Mouse (Mus musculus) heart, embryonic 16.5 days (tissue): ENCODE data around the gene Banf1. TPM values are rescaled to one million over a fixed set of nuclear protein-coding genes. Genes with fewer than 3 reads are reported as not detected.
"Not testable (repeated sequence)": the region's sequence is repeated elsewhere in the genome, so short reads cannot be mapped to it uniquely, and the experiment has no call there.

Experiments used
- ATAC-seq: fragments of 200-750 bp; cut with Nextera tagmentation; replicated peaks from 2 replicates; pipeline ENCODE4 v1.8.0; 2017; ENCODE audit warnings: moderate number of reproducible peaks; ENCODE audit not compliant: insufficient read depth, low FRiP score; ENCODE audit errors: extremely low read depth
- H3K27ac ChIP-seq: fragments of 300-500 bp; sonication (generic); 2 replicates; pipeline ENCODE4 v1.5.1; 2014; ENCODE audit warnings: mild to moderate bottlenecking, low read length, control low read depth, moderate library complexity
- H3K27me3 ChIP-seq: fragments of 300-500 bp; sonication (generic); 2 replicates; pipeline ENCODE4 v1.6.1; 2014; ENCODE audit warnings: low read length, mixed read lengths; ENCODE audit not compliant: control insufficient read depth, insufficient read depth
- H3K36me3 ChIP-seq: fragments of 300-500 bp; sonication (generic); 2 replicates; pipeline ENCODE4 v1.6.1; 2014; ENCODE audit not compliant: control insufficient read depth, insufficient read depth
- H3K4me1 ChIP-seq: fragments of 300-500 bp; sonication (generic); 2 replicates; pipeline ENCODE4 v1.6.1; 2014; ENCODE audit warnings: low read length, mixed read lengths; ENCODE audit not compliant: control insufficient read depth, insufficient read depth
- H3K4me2 ChIP-seq: fragments of 300-500 bp; sonication (generic); 2 replicates; pipeline ENCODE4 v1.6.1; 2014; ENCODE audit warnings: low read depth, mild to moderate bottlenecking, control low read depth, low read length
- H3K4me3 ChIP-seq: fragments of 300-500 bp; sonication (generic); 2 replicates; pipeline ENCODE4 v1.5.1; 2014; ENCODE audit warnings: mild to moderate bottlenecking, control low read depth, low read length
- H3K9ac ChIP-seq: fragments of 300-500 bp; sonication (generic); 2 replicates; pipeline ENCODE4 v1.6.1; 2014; ENCODE audit warnings: low read length, control low read depth
- H3K9me3 ChIP-seq: fragments of 300-500 bp; sonication (generic); replicated peaks from 2 replicates; pipeline ENCODE4 v1.6.1; 2016; ENCODE audit warnings: low read length; ENCODE audit not compliant: control insufficient read depth
- WGBS: fragments of 180-500 bp; shearing (Covaris S2); extraction: QIAGEN DNeasy Blood & Tissue Kit; methylation state at CpG from one replicate; pipeline ENCODE4 v1.1.7; 2014; 5-methylcytosine and 5-hydroxymethylcytosine counted together
- polyA plus RNA-seq: library from polyadenylated mRNA; unstranded; fragments of >200 nt; fragmentation: Nextera tagmentation; extraction: Ambion mirVana; gene quantifications from 2 replicates; pipeline ENCODE4 v1.2.1, GENCODE M21; 2015

Banf1 gene
- polyA plus RNA-seq, 1 experiment from 2014 or later = 465 TPM

GRCm38 (mm10) chr19:5405924-5406323 lies 39.0 kb upstream of the Banf1 start:
- no peak for ATAC-seq
- Histone ChIP-seq H3K4me1 (peaks cover 25% of the 10 kb centered on the region), H3K27me3 (no peaks in the 10 kb centered on the region), H3K27ac (peak overlapping the region; percentile 61), H3K36me3 (no peaks in the 10 kb centered on the region), H3K4me3 (peak overlapping the region; percentile 49), H3K9ac (peak overlapping the region; percentile 63), H3K4me2 (peak overlapping the region; percentile 71), H3K9me3 (no peaks in the 10 kb centered on the region)
- 16% methylated on average over 7 of the region's 7 CpGs for WGBS

DNA sequence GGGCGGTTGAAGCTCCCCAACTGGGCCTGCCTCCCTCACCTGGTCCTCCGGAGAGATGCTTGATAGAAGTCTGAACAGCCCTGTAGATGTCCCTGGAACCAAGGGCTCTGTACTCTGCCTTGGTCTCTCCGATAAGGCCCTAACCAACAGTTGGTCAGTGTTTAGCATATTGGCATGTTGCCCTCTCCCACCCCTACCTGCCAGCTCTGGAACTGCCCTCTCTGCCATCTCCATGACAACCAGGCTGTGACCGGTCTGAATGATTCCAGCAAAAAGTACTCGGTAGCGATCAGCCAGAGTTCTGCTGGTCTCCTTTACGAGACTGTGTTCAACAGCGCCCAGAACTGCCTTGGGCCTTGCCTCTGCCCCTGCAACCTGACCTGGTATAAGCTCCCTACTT lies 35.3 kb upstream of the Banf1 start, which contains the start of gene Tsga10ip:
Gene Tsga10ip (minus strand): TSS at position 234 of the 400 bp plus-strand sequence.
- Histone ChIP-seq H3K36me3 (no peaks in the 10 kb centered on the region), H3K27me3 (no peaks in the 10 kb centered on the region), H3K4me1 (peaks cover 6% of the 10 kb centered on the region), H3K27ac (no peak within 1 kb of the TSS), H3K4me3 (no peak within 1 kb of the TSS), H3K4me2 (no peak within 1 kb of the TSS), H3K9me3 (no peaks in the 10 kb centered on the region), H3K9ac (no peak within 1 kb of the TSS)
- WGBS = 79% methylated on average over 8 of the region's 8 CpGs
- ATAC-seq = no peak

DNA sequence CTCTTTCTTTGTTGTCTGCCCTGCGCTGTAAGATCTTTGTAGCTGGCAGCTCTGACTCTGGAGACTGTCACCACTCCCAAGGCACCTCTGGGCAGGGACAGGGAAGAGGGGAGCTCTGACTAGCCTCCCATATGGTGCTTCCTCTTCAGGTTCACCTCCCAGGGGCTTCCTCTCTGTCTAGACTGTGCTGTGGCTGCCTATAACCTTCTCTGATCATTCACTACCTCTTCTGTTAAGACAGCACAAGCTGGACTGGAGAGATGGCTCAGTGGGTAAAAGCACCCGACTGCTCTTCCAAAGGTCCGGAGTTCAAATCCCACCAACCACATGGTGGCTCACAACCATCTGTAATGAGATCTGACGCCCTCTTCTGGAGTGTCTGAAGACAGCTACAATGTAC lies 34.1 kb upstream of the Banf1 start:
- H3K9me3 ChIP-seq, H3K27me3 ChIP-seq, H3K4me2 ChIP-seq, H3K9ac ChIP-seq, H3K4me1 ChIP-seq, H3K4me3 ChIP-seq, H3K36me3 ChIP-seq, ATAC-seq, H3K27ac ChIP-seq: not testable (repeated sequence)
- WGBS = 61% methylated on average over 4 of the region's 4 CpGs

- Histone ChIP-seq H3K9ac (no peak overlapping the region), H3K27ac (no peak overlapping the region), H3K4me3 (no peak overlapping the region), H3K4me2 (no peak overlapping the region), H3K36me3 (no peaks in the 10 kb centered on the region), H3K27me3 (no peaks in the 10 kb centered on the region), H3K9me3 (no peaks in the 10 kb centered on the region), H3K4me1 (peaks cover 5% of the 10 kb centered on the region)
- 66% methylated on average over 4 of the region's 4 CpGs for WGBS
- ATAC-seq = no peak
Observed at GRCm38 (mm10) chr19:5395371-5395770, 28.4 kb upstream of the Banf1 start.

GRCm38 (mm10) chr19:5394168-5394567 lies 27.2 kb upstream of the Banf1 start:
- H3K4me3 ChIP-seq = no peak overlapping the region
- H3K27ac ChIP-seq = no peak overlapping the region
- no peaks in the 10 kb centered on the region for H3K9me3 ChIP-seq
- WGBS = 47% methylated on average over 10 of the region's 10 CpGs
- no peak overlapping the region for H3K9ac ChIP-seq
- ATAC-seq = no peak
- peaks cover 17% of the 10 kb centered on the region for H3K4me1 ChIP-seq
- H3K36me3 ChIP-seq = no peaks in the 10 kb centered on the region
- no peak overlapping the region for H3K4me2 ChIP-seq
- no peaks in the 10 kb centered on the region for H3K27me3 ChIP-seq

DNA sequence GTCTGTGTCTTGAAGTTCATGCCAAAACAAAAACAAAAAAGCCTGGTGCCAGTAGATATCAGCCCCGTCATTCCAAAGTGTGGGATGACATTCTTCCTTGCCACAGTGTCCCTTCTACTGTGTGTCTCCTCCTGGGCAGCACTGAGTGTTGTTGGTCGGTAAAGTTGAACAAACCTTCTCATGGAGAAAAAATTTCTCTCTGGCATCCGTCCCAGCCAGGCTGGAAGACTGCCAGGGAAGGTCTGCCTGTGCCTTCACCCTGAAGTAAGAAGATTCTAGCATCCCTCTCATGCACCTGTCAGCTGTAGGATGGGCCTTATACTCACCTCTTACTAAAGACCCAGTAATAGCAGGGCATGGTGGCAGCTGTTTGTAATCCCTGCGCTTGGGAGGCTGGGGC lies 25.9 kb upstream of the Banf1 start:
- ATAC-seq = no peak
- Histone ChIP-seq H3K4me1 (peaks cover 17% of the 10 kb centered on the region), H3K9me3 (no peaks in the 10 kb centered on the region), H3K27me3 (no peaks in the 10 kb centered on the region), H3K9ac (no peak overlapping the region), H3K27ac (peak overlapping the region; percentile 56), H3K4me3 (no peak overlapping the region), H3K4me2 (no peak overlapping the region), H3K36me3 (no peaks in the 10 kb centered on the region)
- 23% methylated on average over 4 of the region's 4 CpGs for WGBS

DNA sequence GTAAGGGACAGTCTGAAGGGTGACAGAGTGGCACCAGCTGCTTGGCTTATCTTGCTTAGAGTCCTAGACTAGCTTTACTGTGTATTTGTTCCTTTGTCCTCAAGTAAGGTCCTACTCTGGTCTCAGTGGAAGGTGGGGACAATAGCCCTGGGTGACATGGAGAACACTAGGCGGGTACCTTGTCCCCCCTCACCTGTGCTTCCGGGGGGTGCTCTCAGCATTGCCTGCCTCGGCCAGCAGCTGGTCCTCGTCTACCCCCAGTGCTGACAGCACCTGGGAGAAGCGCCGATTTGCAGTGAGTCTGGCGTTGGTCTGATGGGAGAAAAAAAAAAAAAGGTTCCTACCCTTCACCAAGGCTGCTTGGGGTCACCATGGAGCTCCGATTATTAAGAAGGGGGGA lies 23.4 kb upstream of the Banf1 start:
- peaks cover 2% of the 10 kb centered on the region; the same call in 1 of the 2 replicates for H3K36me3 ChIP-seq
- H3K9me3 ChIP-seq = no peaks in the 10 kb centered on the region
- peak overlapping the region; percentile 99 for H3K4me3 ChIP-seq
- no peak for ATAC-seq
- 43% methylated on average over 8 of the region's 8 CpGs for WGBS
- H3K27ac ChIP-seq = peak overlapping the region; percentile 88
- peak overlapping the region; percentile 88 for H3K9ac ChIP-seq
- peaks cover 32% of the 10 kb centered on the region for H3K4me1 ChIP-seq
- H3K27me3 ChIP-seq = no peaks in the 10 kb centered on the region
- H3K4me2 ChIP-seq = peak overlapping the region; percentile 90

- H3K4me2 ChIP-seq = peak overlapping the region; percentile 90
- H3K9ac ChIP-seq = peak overlapping the region; percentile 88
- peaks cover 9% of the 10 kb centered on the region for H3K36me3 ChIP-seq
- no peaks in the 10 kb centered on the region for H3K27me3 ChIP-seq
- WGBS = 20% methylated on average over 12 of the region's 12 CpGs
- H3K9me3 ChIP-seq = no peaks in the 10 kb centered on the region
- H3K27ac ChIP-seq = peak overlapping the region; percentile 88
- ATAC-seq = no peak
- H3K4me1 ChIP-seq = peaks cover 32% of the 10 kb centered on the region
- H3K4me3 ChIP-seq = peak overlapping the region; percentile 99
Observed at GRCm38 (mm10) chr19:5389647-5390046, 22.7 kb upstream of the Banf1 start.

GRCm38 (mm10) chr19:5388588-5389242 lies 21.7 kb upstream of the Banf1 start, which contains the start of gene Sart1:
Sart1 (minus strand) TSS chr19:5388703.
- Histone ChIP-seq H3K36me3 (peaks cover 15% of the 10 kb centered on the region), H3K9ac (peak within 1 kb of the TSS; percentile 95), H3K9me3 (no peaks in the 10 kb centered on the region), H3K4me2 (peak within 1 kb of the TSS; percentile 95), H3K4me3 (peak within 1 kb of the TSS; percentile 99), H3K27me3 (no peaks in the 10 kb centered on the region), H3K4me1 (peaks cover 32% of the 10 kb centered on the region), H3K27ac (peak within 1 kb of the TSS; percentile 88)
- ATAC-seq = peak; percentile 96
- 1% methylated on average over 43 of the region's 43 CpGs for WGBS
